Comparison of ENCODE assay signal across 11 mouse cellular contexts in genomic region chr2:50589195-50589594, GRCm38 (mm10).
A peak's percentile ranks its signal among the peaks of the same experiment; 100 is the strongest.
DNase-seq lines count a peak whose midpoint lies in the region; ATAC-seq lines count a peak whose summit lies in the region.
"Had no signal": no experiment of that assay in that cellular context is flagged by ENCODE, and none has a peak within 500 bp of the region (broad histone marks: within the 10 kb centered on the region; RNA-seq: fewer than 3 reads in every experiment).

No protein-coding gene starts in this region.

- peak; percentile 71; the same call in 1 of the 2 replicates for ATAC-seq in hindbrain, embryonic 16.5 days
- no peak for ATAC-seq in hindbrain, embryonic 12.5 days (ENCODE audit: low FRiP score)
- no peak for ATAC-seq in midbrain, embryonic 14.5 days (ENCODE audit: low FRiP score, low TSS enrichment)
- ATAC-seq in midbrain, embryonic 11.5 days (ENCODE audit: low FRiP score), result no peak
- ATAC-seq in midbrain, embryonic 15.5 days (replicated peaks), result peak; percentile 67; the same call in 1 of the 2 replicates
- ATAC-seq: activated CD4-positive, CD25-positive, alpha-beta regulatory T cell, adult 4 months had no signal

- H3K36me3 ChIP-seq in hindbrain, embryonic 16.5 days (ENCODE audit: control insufficient read depth, insufficient read depth, low read length), result no peaks in the 10 kb centered on the region
- no peaks in the 10 kb centered on the region for H3K36me3 ChIP-seq in hindbrain, embryonic 12.5 days
- no peaks in the 10 kb centered on the region for H3K36me3 ChIP-seq in midbrain, embryonic 14.5 days (ENCODE audit: control insufficient read depth, insufficient read depth, low read length)
- no peaks in the 10 kb centered on the region for H3K36me3 ChIP-seq in midbrain, embryonic 11.5 days (ENCODE audit: control insufficient read depth, insufficient read depth, low read length)
- no peaks in the 10 kb centered on the region for H3K36me3 ChIP-seq in midbrain, embryonic 15.5 days (replicated peaks)

- H3K4me2 ChIP-seq in hindbrain, embryonic 16.5 days (ENCODE audit: low read length), result no peak overlapping the region
- no peak overlapping the region for H3K4me2 ChIP-seq in hindbrain, embryonic 12.5 days (replicated peaks)
- H3K4me2 ChIP-seq in midbrain, embryonic 14.5 days (ENCODE audit: low read length), result no peak overlapping the region
- H3K4me2 ChIP-seq in midbrain, embryonic 11.5 days, result no peak overlapping the region
- no peak overlapping the region for H3K4me2 ChIP-seq in midbrain, embryonic 15.5 days

- H3K4me3 ChIP-seq in hindbrain, embryonic 16.5 days (ENCODE audit: low read length), result no peak overlapping the region
- no peak overlapping the region for H3K4me3 ChIP-seq in hindbrain, embryonic 12.5 days
- no peak overlapping the region for H3K4me3 ChIP-seq in midbrain, embryonic 14.5 days (replicated peaks; ENCODE audit: low read depth, low read length)
- no peak overlapping the region for H3K4me3 ChIP-seq in midbrain, embryonic 11.5 days (ENCODE audit: low read depth, low read length)
- H3K4me3 ChIP-seq in midbrain, embryonic 15.5 days, result no peak overlapping the region

- H3K27me3 ChIP-seq in hindbrain, embryonic 16.5 days (replicated peaks; ENCODE audit: control insufficient read depth, insufficient read depth, low read length), result no peaks in the 10 kb centered on the region
- H3K27me3 ChIP-seq in hindbrain, embryonic 12.5 days, result no peaks in the 10 kb centered on the region
- no peaks in the 10 kb centered on the region for H3K27me3 ChIP-seq in midbrain, embryonic 14.5 days (ENCODE audit: control insufficient read depth, insufficient read depth, low read length)
- H3K27me3 ChIP-seq in midbrain, embryonic 11.5 days (ENCODE audit: control insufficient read depth, insufficient read depth, low read length), result no peaks in the 10 kb centered on the region
- no peaks in the 10 kb centered on the region for H3K27me3 ChIP-seq in midbrain, embryonic 15.5 days (replicated peaks)

- peaks cover 3% of the 10 kb centered on the region; the same call in 1 of the 2 replicates for H3K4me1 ChIP-seq in hindbrain, embryonic 16.5 days (ENCODE audit: control insufficient read depth, insufficient read depth, low read depth, low read length)
- 0 out of 2 replicates have a peak, but pooled peaks cover 2% of the 10 kb centered on the region for H3K4me1 ChIP-seq in hindbrain, embryonic 12.5 days
- 0 out of 2 replicates have a peak, but pooled peaks cover 10% of the 10 kb centered on the region for H3K4me1 ChIP-seq in midbrain, embryonic 14.5 days (ENCODE audit: control insufficient read depth, insufficient read depth, low read length)
- H3K4me1 ChIP-seq in midbrain, embryonic 11.5 days (ENCODE audit: control insufficient read depth, insufficient read depth, low read length), result no peaks in the 10 kb centered on the region
- 0 out of 2 replicates have a peak, but pooled peaks cover 3% of the 10 kb centered on the region for H3K4me1 ChIP-seq in midbrain, embryonic 15.5 days

- H3K27ac ChIP-seq in hindbrain, embryonic 16.5 days (ENCODE audit: low read depth, low read length), result no peak overlapping the region
- no peak overlapping the region for H3K27ac ChIP-seq in hindbrain, embryonic 12.5 days
- no peak overlapping the region for H3K27ac ChIP-seq in midbrain, embryonic 14.5 days (replicated peaks; ENCODE audit: low read depth, low read length)
- no peak overlapping the region for H3K27ac ChIP-seq in midbrain, embryonic 11.5 days (ENCODE audit: low read depth, low read length)
- H3K27ac ChIP-seq in midbrain, embryonic 15.5 days, result no peak overlapping the region

- H3K9me3 ChIP-seq in hindbrain, embryonic 16.5 days (ENCODE audit: control insufficient read depth, low read length), result 0 out of 2 replicates have a peak, but pooled peaks cover 2% of the 10 kb centered on the region
- H3K9me3 ChIP-seq in hindbrain, embryonic 12.5 days (replicated peaks), result peaks cover 7% of the 10 kb centered on the region; the same call in 1 of the 2 replicates
- 0 out of 2 replicates have a peak, but pooled peaks cover 4% of the 10 kb centered on the region for H3K9me3 ChIP-seq in midbrain, embryonic 14.5 days (ENCODE audit: control insufficient read depth, low read length)
- H3K9me3 ChIP-seq in midbrain, embryonic 11.5 days (ENCODE audit: control insufficient read depth, low read length), result no peaks in the 10 kb centered on the region
- H3K9me3 ChIP-seq in midbrain, embryonic 15.5 days, result no peaks in the 10 kb centered on the region

- WGBS in hindbrain, embryonic 16.5 days, result 39% methylated on average over 6 of the region's 6 CpGs
- 64% methylated on average over 6 of the region's 6 CpGs for WGBS in hindbrain, embryonic 12.5 days
- 52% methylated on average over 6 of the region's 6 CpGs for WGBS in midbrain, embryonic 14.5 days
- 75% methylated on average over 6 of the region's 6 CpGs for WGBS in midbrain, embryonic 11.5 days
- 37% methylated on average over 6 of the region's 6 CpGs for WGBS in midbrain, embryonic 15.5 days

- no peak overlapping the region for H3K9ac ChIP-seq in hindbrain, embryonic 16.5 days (ENCODE audit: low read depth, low read length)
- H3K9ac ChIP-seq in hindbrain, embryonic 12.5 days, result no peak overlapping the region
- H3K9ac ChIP-seq in midbrain, embryonic 14.5 days (replicated peaks; ENCODE audit: low read length), result no peak overlapping the region
- no peak overlapping the region for H3K9ac ChIP-seq in midbrain, embryonic 11.5 days (ENCODE audit: low read length)
- H3K9ac ChIP-seq in midbrain, embryonic 15.5 days, result no peak overlapping the region

- peak; percentile 34 for DNase-seq in midbrain, embryonic 14.5 days
- DNase-seq in midbrain, embryonic 11.5 days (ENCODE audit: low spot score, missing footprints), result no peak
- no peak for DNase-seq in embryo, embryonic 11 days
- DNase-seq in gastrocnemius, postnatal 4 days (ENCODE audit: low spot score in 2 of 2), result no peak
- DNase-seq in cerebellum, adult 11 months, result no peak
- DNase-seq: cerebellum, adult 9-10 months; heart, postnatal 10 days had no signal

Comparison
In these comparisons a context has a peak if more than half of its experiments do, and no peak if none do; other contexts are left out.
1. ATAC-seq: peak in hindbrain, embryonic 16.5 days (single experiment) and midbrain, embryonic 15.5 days (single experiment); none in hindbrain, embryonic 12.5 days (single experiment), midbrain, embryonic 14.5 days (single experiment) and midbrain, embryonic 11.5 days (single experiment).